Mouse (Mus musculus) MEL (cell line): ENCODE measurements around the gene Pgd. TPM values are rescaled to one million over a fixed set of nuclear protein-coding genes. Genes with fewer than 3 reads are reported as not detected.
"Not testable (repeated sequence)": the region's sequence is repeated elsewhere in the genome, so short reads cannot be mapped to it uniquely, and the experiment has no call there.

Experiments used
- DNase-seq: peaks from one replicate; pipeline ENCODE4 v3.0.0; 2011; ENCODE audit warnings: low read depth, low spot score
- H3K27ac ChIP-seq: 2 replicates; pipeline ENCODE4 v1.5.1; 2012; ENCODE audit warnings: low read depth, mild to moderate bottlenecking, control low read depth, low read length, moderate library complexity; ENCODE audit not compliant: control insufficient read depth
- H3K27me3 ChIP-seq, 2 experiments: fragments of 150-350 bp in 1 of 2; sonication (generic) in 1 of 2; 2 replicates each; pipeline ENCODE4 v1.6.1; 2012; ENCODE audit warnings: low read length in 2 of 2, mild to moderate bottlenecking in 2 of 2, improper control_type of control experiment in 1 of 2, moderate library complexity in 1 of 2; ENCODE audit not compliant: insufficient read depth in 2 of 2, control insufficient read depth in 1 of 2
- H3K36me3 ChIP-seq, 2 experiments: 2 replicates each; pipeline ENCODE4 v1.6.1; 2012 to 2014; ENCODE audit warnings: low read length in 2 of 2, improper control_type of control experiment in 1 of 2, inconsistent platforms in 1 of 2, mild to moderate bottlenecking in 1 of 2; ENCODE audit not compliant: insufficient read depth in 2 of 2, control insufficient read depth in 1 of 2
- H3K4me1 ChIP-seq, 2 experiments: fragments of 150-350 bp in 1 of 2; sonication (generic) in 1 of 2; 2 replicates each; pipeline ENCODE4 v1.6.1; 2012; ENCODE audit warnings: low read length in 2 of 2, improper control_type of control experiment in 1 of 2, mild to moderate bottlenecking in 1 of 2; ENCODE audit not compliant: insufficient read depth in 2 of 2, control insufficient read depth in 1 of 2
- H3K4me3 ChIP-seq, 2 experiments: fragments of 150-350 bp in 1 of 2; sonication (generic) in 1 of 2; 2 replicates each; pipeline ENCODE4 v1.5.1; 2012; ENCODE audit warnings: low read depth in 2 of 2, low read length in 2 of 2, mild to moderate bottlenecking in 2 of 2, moderate library complexity in 2 of 2, control low read depth in 1 of 2, improper control_type of control experiment in 1 of 2; ENCODE audit not compliant: control insufficient read depth in 1 of 2, insufficient read depth in 1 of 2
- H3K79me2 ChIP-seq: 2 replicates; pipeline ENCODE4 v1.6.1; 2012; ENCODE audit warnings: mild to moderate bottlenecking, low read length, moderate library complexity; ENCODE audit not compliant: control insufficient read depth, poor library complexity, insufficient read depth
- H3K9ac ChIP-seq: 2 replicates; pipeline ENCODE4 v1.6.1; 2012; ENCODE audit warnings: low read depth, mild to moderate bottlenecking, control low read depth, low read length, moderate library complexity; ENCODE audit not compliant: control insufficient read depth, poor library complexity, severe bottlenecking
- H3K9me3 ChIP-seq: fragments of 150-350 bp; sonication (generic); replicated peaks from 2 replicates; pipeline ENCODE4 v1.6.1; 2012; ENCODE audit warnings: mild to moderate bottlenecking, low read length, improper control_type of control experiment, moderate library complexity; ENCODE audit not compliant: insufficient read depth
- CHD2 ChIP-seq: IDR thresholded peaks from 2 replicates; pipeline ENCODE4 v1.6.1; 2011; ENCODE audit warnings: low read length, improper control_type of control experiment
- E2F4 ChIP-seq: IDR thresholded peaks from 2 replicates; pipeline ENCODE4 v1.6.1; 2011; ENCODE audit warnings: low read depth, low read length, improper control_type of control experiment, borderline replicate concordance
- EP300 ChIP-seq, 2 experiments: IDR thresholded peaks; 2 replicates each; pipeline ENCODE4 v1.6.1; 2011; ENCODE audit warnings: improper control_type of control experiment in 2 of 2, low read length in 2 of 2, low read depth in 1 of 2, mild to moderate bottlenecking in 1 of 2
- HCFC1 ChIP-seq: IDR thresholded peaks from 2 replicates; pipeline ENCODE4 v1.6.1; 2012; ENCODE audit warnings: low read depth, mild to moderate bottlenecking, inconsistent platforms, low read length, improper control_type of control experiment, moderate library complexity
- JUND ChIP-seq: IDR thresholded peaks from 2 replicates; pipeline ENCODE4 v1.6.1; 2011; ENCODE audit warnings: low read depth, mild to moderate bottlenecking, improper control_type of control experiment, low read length
- KAT2A ChIP-seq: conservative IDR thresholded peaks from 2 replicates; pipeline ENCODE4 v1.6.1; 2012; ENCODE audit warnings: low read depth, low read length, improper control_type of control experiment, inconsistent platforms
- MAX ChIP-seq: IDR thresholded peaks from 2 replicates; pipeline ENCODE4 v1.6.1; 2011; ENCODE audit warnings: low read length, improper control_type of control experiment
- MAZ ChIP-seq: IDR thresholded peaks from 2 replicates; pipeline ENCODE4 v1.6.1; 2012; ENCODE audit warnings: low read depth, mild to moderate bottlenecking, inconsistent platforms, low read length, improper control_type of control experiment
- MEF2A ChIP-seq: IDR thresholded peaks from 2 replicates; pipeline ENCODE4 v1.6.1; 2014; ENCODE audit warnings: low read depth, mild to moderate bottlenecking, inconsistent platforms, low read length, improper control_type of control experiment; ENCODE audit not compliant: poor library complexity, insufficient replicate concordance, severe bottlenecking; ENCODE audit errors: extremely low read depth
- MYC ChIP-seq: IDR thresholded peaks from 2 replicates; pipeline ENCODE4 v1.6.1; 2011; ENCODE audit warnings: low read depth, mild to moderate bottlenecking, low read length, improper control_type of control experiment, moderate library complexity
- NRF1 ChIP-seq: IDR thresholded peaks from 2 replicates; pipeline ENCODE4 v1.6.1; 2014; ENCODE audit warnings: low read depth, mild to moderate bottlenecking, inconsistent platforms, low read length, improper control_type of control experiment, moderate library complexity; ENCODE audit not compliant: poor library complexity, insufficient read depth, severe bottlenecking
- TBP ChIP-seq: IDR thresholded peaks from 2 replicates; pipeline ENCODE4 v1.8.0; 2011; ENCODE audit warnings: low read depth, low read length, improper control_type of control experiment
- TCF12 ChIP-seq: IDR thresholded peaks from 2 replicates; pipeline ENCODE4 v1.6.1; 2014; ENCODE audit warnings: low read depth, mild to moderate bottlenecking, inconsistent platforms, low read length, improper control_type of control experiment, moderate library complexity
- UBTF ChIP-seq: IDR thresholded peaks from 2 replicates; pipeline ENCODE4 v1.6.1; 2012; ENCODE audit warnings: low read depth, mild to moderate bottlenecking, inconsistent platforms, low read length, improper control_type of control experiment, moderate library complexity, borderline replicate concordance; ENCODE audit not compliant: insufficient read depth
- USF1 ChIP-seq: IDR thresholded peaks from 2 replicates; pipeline ENCODE4 v1.6.1; 2014; ENCODE audit warnings: low read depth, mild to moderate bottlenecking, inconsistent platforms, low read length, improper control_type of control experiment, moderate library complexity
- ZC3H11A ChIP-seq: IDR thresholded peaks from 2 replicates; pipeline ENCODE4 v1.6.1; 2012; ENCODE audit warnings: low read depth, mild to moderate bottlenecking, inconsistent platforms, low read length, improper control_type of control experiment
- polyA plus RNA-seq, 2 experiments: library from polyadenylated mRNA; stranded (reverse) in 1 of 2; unstranded in 1 of 2; fragments of >175 nt in 1 of 2; fragments of >200 nt in 1 of 2; gene quantifications; 2 replicates each; pipeline versions ENCODE4 v1.2.1 to v1.2.4; 2012; ENCODE audit warnings: low replicate concordance in 2 of 2, low read depth in 1 of 2; ENCODE audit not compliant: insufficient read length in 2 of 2, insufficient read depth in 1 of 2, missing spikeins in 1 of 2
- total RNA-seq: library from RNA; depleted of rRNA; stranded (reverse); fragments of 300-350 nt; gene quantifications from 2 replicates; pipeline ENCODE4 v1.2.3, GENCODE M21; 2012

The Pgd gene
- total and polyA plus RNA-seq, 3 experiments: 116 to 219 TPM; not detected in 1

DNA sequence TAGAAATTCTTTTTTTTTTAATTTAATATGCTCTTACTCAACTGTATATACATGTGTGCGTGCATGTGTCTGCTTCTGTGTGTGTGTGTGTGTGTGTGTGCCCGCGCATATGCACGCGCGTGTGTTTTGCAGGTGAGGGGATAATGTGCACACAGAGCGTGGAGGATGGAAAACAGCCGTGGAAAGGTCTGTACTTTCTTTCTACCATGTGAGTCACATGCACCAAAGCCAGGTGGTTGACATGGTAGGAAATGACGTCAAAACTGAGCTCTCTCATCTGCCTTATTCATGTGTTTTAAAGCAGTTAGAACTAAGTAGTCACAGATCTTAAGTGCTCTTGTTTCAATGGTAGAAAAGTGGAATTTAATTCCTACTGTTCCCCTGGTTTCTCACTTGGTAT is 49.4 kb upstream of the Pgd start:
- Histone ChIP-seq H3K4me3 (no peak overlapping the region), H3K4me1 (no peaks in the 10 kb centered on the region), H3K36me3 (0 out of 4 replicates have a peak, but pooled peaks cover 0 to 2% of the 10 kb centered on the region in 2 experiments), H3K27ac (no peak overlapping the region), H3K9me3 (no peaks in the 10 kb centered on the region), H3K9ac (no peak overlapping the region), H3K79me2 (no peaks in the 10 kb centered on the region), H3K27me3 (no peaks in the 10 kb centered on the region)
- DNase-seq: no peak
- TF ChIP-seq UBTF: no peak
- no peak for TF ChIP-seq USF1
- TF ChIP-seq MAX: no peak
- TF ChIP-seq MEF2A: no peak
- no peak for TF ChIP-seq JUND
- no peak for TF ChIP-seq MYC
- no peak for TF ChIP-seq CHD2
- no peak for TF ChIP-seq EP300 (IDR thresholded peaks at IDR 0.05; ENCODE audit: low read depth in 1 of 2, low read length in 2 of 2)
- no peak for TF ChIP-seq MAZ
- no peak for TF ChIP-seq ZC3H11A
- TF ChIP-seq NRF1: no peak
- no peak for TF ChIP-seq TCF12
- TF ChIP-seq HCFC1: no peak
- no peak for TF ChIP-seq E2F4

DNA sequence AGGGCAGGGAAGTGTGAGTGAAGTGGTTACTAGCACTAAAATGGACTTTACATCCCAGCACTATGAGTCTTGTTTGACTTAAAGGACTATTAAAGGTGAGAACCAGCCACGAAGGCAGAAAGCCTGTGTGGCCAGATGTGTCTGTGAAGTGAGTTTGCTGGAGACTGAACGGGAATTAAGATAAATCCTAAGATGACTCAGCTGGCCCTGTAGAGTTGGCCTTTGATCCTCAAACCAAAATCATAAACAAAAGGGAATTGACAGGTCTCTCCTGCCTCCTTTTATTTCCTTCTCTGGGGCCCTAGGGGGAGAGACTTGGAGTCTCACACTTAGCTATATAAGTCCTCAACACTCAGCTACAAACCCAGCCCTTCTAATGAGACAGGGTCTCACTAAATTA is 48.8 kb upstream of the Pgd start:
- no peaks in the 10 kb centered on the region for H3K9me3 ChIP-seq
- H3K36me3 ChIP-seq: 0 out of 4 replicates have a peak, but pooled peaks cover 0 to 2% of the 10 kb centered on the region in 2 experiments

DNA sequence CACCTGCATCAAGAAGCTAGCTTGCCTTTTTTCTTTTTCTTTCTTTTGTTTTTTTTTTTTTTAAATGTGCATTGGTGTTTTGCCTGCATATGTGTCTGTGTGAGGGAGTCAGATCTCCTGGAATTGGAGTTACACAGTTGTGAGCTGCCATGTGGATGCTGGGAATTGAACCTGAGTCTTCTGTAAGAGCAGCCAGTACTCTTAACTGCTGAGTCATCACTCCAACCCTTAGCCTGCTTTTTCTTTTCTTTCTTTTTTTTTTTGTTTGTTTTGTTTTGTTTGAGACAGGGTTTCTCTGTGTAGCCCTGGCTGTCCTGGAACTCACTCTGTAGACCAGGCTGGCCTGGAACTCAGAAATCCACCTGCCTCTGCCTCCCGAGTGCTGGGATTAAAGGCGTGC is 47.9 kb upstream of the Pgd start:
- not testable (repeated sequence) for DNase-seq, H3K9me3 ChIP-seq, H3K36me3 ChIP-seq, H3K27me3 ChIP-seq, H3K27ac ChIP-seq, H3K4me1 ChIP-seq, H3K9ac ChIP-seq, H3K79me2 ChIP-seq, H3K4me3 ChIP-seq

More for the DNA sequence above, 48.8 kb upstream of the Pgd start:
- no peak overlapping the region for H3K9ac ChIP-seq
- TF ChIP-seq JUND (no peak), TCF12 (no peak), TBP (no peak), EP300 (IDR thresholded peaks at IDR 0.05; ENCODE audit: low read depth in 1 of 2, low read length in 2 of 2) (no peak), KAT2A (no peak), E2F4 (no peak)
- H3K27ac ChIP-seq: no peak overlapping the region
- H3K4me1 ChIP-seq: no peaks in the 10 kb centered on the region
- H3K79me2 ChIP-seq: no peaks in the 10 kb centered on the region
- no peaks in the 10 kb centered on the region for H3K27me3 ChIP-seq
- DNase-seq: no peak
- no peak overlapping the region for H3K4me3 ChIP-seq
